Mouse (Mus musculus): ENCODE results near the gene Edem3. TPM values are rescaled to one million over a fixed set of nuclear protein-coding genes. Genes with fewer than 3 reads are reported as not detected.

Edem3 gene
- polyA plus RNA-seq, 1 experiment, result 3.6 TPM

DNA sequence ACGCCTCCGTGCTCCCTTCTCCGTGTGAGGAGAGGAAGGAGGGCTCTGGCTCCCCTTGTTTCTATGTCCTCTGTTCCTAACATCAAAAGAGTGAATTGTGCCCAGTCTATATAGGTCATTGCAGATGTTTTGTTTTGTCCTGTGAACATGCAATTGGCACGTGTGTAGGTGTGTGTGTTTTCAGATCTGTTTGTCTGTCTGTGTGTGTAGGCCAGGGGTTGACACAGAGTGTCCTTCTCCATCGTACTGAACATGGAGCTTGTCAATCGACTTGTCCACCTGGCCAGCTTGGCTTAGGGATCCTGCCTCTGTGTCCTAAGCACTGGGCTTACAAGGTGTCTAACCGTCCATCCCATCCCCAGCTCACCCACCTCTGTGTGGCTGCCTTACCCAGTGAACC is 44.1 kb upstream of the Edem3 start:
- TF ChIP-seq CTCF (IDR thresholded peaks at IDR 0.05; ENCODE audit: control insufficient read depth, insufficient read depth, insufficient replicate concordance, low read depth, low read length) (no peak), POLR2A (IDR thresholded peaks at IDR 0.05; ENCODE audit: control insufficient read depth, low read depth, low read length) (no peak)

DNA sequence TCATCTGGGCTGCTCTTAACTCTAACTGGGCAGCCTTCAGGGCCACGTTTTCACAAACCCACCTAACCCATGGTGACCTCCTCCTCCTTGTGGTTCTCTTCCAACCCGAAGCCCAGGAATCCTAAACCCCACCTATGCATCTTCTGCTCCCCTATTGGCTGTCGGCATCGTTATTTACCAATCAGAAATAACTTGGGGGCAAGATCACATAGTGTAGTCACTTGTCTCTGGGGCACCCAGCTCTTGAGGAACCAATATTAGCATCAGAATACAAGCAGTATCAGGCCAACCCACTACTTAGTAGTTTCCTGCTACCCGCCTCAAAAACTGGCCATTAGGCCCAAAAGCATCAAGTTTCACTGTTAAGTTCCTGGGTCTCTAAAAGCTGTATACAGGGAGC is 42.5 kb upstream of the Edem3 start:
- Histone ChIP-seq H3K27me3 (ENCODE audit: control insufficient read depth, insufficient read depth, low read length) (no peaks in the 10 kb centered on the region), H3K36me3 (ENCODE audit: control insufficient read depth, insufficient read depth, low read length) (no peaks in the 10 kb centered on the region), H3K4me1 (ENCODE audit: control insufficient read depth, insufficient read depth, low read length) (peaks cover 3% of the 10 kb centered on the region; the same call in 1 of the 2 replicates), H3K4me3 (ENCODE audit: control insufficient read depth, low read depth, low read length) (no peak overlapping the region), H3K27ac (ENCODE audit: control insufficient read depth, insufficient read depth, low read depth, low read length) (no peak overlapping the region)
- TF ChIP-seq POLR2A (IDR thresholded peaks at IDR 0.05; ENCODE audit: control insufficient read depth, low read depth, low read length), result no peak
- TF ChIP-seq CTCF (IDR thresholded peaks at IDR 0.05; ENCODE audit: control insufficient read depth, insufficient read depth, insufficient replicate concordance, low read depth, low read length), result no peak

More for the DNA sequence above, 44.1 kb upstream of the Edem3 start:
- peaks cover 3% of the 10 kb centered on the region; the same call in 1 of the 2 replicates for H3K4me1 ChIP-seq (ENCODE audit: control insufficient read depth, insufficient read depth, low read length)
- H3K27me3 ChIP-seq (ENCODE audit: control insufficient read depth, insufficient read depth, low read length), result no peaks in the 10 kb centered on the region
- no peak overlapping the region for H3K4me3 ChIP-seq (ENCODE audit: control insufficient read depth, low read depth, low read length)
- H3K27ac ChIP-seq (ENCODE audit: control insufficient read depth, insufficient read depth, low read depth, low read length), result peak overlapping the region; percentile 36; the same call in 1 of the 2 replicates
- no peaks in the 10 kb centered on the region for H3K36me3 ChIP-seq (ENCODE audit: control insufficient read depth, insufficient read depth, low read length)

DNA sequence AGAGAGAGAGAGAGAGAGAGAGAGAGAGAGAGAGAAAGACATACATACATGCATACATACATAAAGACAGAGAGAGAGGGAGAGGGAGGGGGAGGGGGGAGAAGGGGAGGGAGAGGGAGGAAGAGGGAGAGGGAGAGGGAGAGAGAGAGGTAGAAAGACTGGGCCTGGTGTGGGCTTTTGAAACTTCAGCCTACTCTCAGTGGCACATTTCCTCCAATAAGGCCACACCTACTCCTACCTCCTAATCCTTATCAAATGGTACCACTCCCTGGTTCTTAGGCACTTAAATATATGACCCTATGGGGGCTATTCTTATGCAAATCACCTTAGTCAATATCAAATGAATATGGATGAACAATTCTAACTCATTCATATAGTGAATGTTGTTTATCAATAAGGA is 41.5 kb upstream of the Edem3 start:
- no peaks in the 10 kb centered on the region for H3K27me3 ChIP-seq (ENCODE audit: control insufficient read depth, insufficient read depth, low read length)
- TF ChIP-seq CTCF (IDR thresholded peaks at IDR 0.05; ENCODE audit: control insufficient read depth, insufficient read depth, insufficient replicate concordance, low read depth, low read length) (no peak), POLR2A (IDR thresholded peaks at IDR 0.05; ENCODE audit: control insufficient read depth, low read depth, low read length) (no peak)
- H3K4me1 ChIP-seq (ENCODE audit: control insufficient read depth, insufficient read depth, low read length), result peaks cover 3% of the 10 kb centered on the region; the same call in 1 of the 2 replicates
- no peak overlapping the region for H3K27ac ChIP-seq (ENCODE audit: control insufficient read depth, insufficient read depth, low read depth, low read length)
- no peaks in the 10 kb centered on the region for H3K36me3 ChIP-seq (ENCODE audit: control insufficient read depth, insufficient read depth, low read length)
- no peak overlapping the region for H3K4me3 ChIP-seq (ENCODE audit: control insufficient read depth, low read depth, low read length)

DNA sequence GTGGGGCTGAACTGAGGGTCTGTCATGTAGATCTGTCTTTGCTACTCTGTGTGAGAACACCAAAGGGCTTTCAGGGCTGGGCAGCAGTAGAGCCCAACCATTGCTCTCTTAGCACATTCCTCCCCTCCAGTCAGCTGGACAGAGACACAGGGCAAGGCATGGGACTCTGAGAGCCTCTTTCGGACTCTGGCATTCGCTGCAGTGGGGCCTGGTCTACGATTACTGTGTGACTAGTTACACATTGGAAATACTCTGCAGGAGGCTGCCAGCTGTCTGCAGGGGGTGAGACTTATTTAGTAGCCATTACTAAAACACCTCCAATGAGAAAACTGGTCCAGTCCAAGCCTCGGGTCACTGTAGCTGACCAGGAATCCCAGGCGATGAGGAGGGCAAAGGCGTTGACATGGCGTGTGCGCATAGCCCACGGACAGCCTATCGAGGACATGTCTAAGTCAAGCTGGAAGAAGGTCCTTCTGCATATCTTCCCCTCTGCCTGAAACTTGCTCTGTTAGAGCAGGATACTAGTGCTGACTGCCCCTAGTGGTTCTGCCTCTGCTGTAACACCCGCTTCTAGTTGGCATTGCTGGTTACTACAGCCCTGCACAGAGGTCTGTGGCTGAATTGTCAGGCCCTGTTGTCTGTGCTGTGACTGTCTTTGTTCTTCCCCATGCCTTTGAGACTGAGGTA is 39.0 kb upstream of the Edem3 start:
- H3K36me3 ChIP-seq (ENCODE audit: control insufficient read depth, insufficient read depth, low read length), result no peaks in the 10 kb centered on the region
- no peak for TF ChIP-seq POLR2A (IDR thresholded peaks at IDR 0.05; ENCODE audit: control insufficient read depth, low read depth, low read length)
- TF ChIP-seq CTCF (IDR thresholded peaks at IDR 0.05; ENCODE audit: control insufficient read depth, insufficient read depth, insufficient replicate concordance, low read depth, low read length), result no peak
- no peaks in the 10 kb centered on the region for H3K27me3 ChIP-seq (ENCODE audit: control insufficient read depth, insufficient read depth, low read length)
- no peak overlapping the region for H3K4me3 ChIP-seq (ENCODE audit: control insufficient read depth, low read depth, low read length)
- H3K27ac ChIP-seq (ENCODE audit: control insufficient read depth, insufficient read depth, low read depth, low read length), result no peak overlapping the region
- peaks cover 3% of the 10 kb centered on the region; the same call in 1 of the 2 replicates for H3K4me1 ChIP-seq (ENCODE audit: control insufficient read depth, insufficient read depth, low read length)

DNA sequence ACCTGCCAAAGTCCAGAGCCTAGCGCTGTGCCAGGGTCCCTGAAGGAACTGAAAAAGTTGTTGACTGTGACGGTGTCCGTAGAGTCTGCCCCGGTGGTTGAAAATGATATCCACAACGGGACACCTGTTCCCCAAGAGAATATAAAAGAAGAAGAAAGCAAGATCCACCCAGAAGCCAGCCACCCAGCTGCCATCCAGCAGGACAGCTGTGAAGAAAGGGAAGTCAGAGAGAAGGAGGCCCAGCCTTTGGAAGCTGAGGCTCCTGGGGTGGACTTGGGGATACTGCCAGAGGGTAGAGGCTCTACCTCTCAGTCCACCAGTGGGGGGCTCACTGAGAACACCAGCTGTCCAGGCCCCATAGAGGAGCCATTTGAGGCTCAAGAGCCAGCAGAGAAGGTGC is 37.5 kb upstream of the Edem3 start:
- Histone ChIP-seq H3K4me3 (ENCODE audit: control insufficient read depth, low read depth, low read length) (no peak overlapping the region), H3K27me3 (ENCODE audit: control insufficient read depth, insufficient read depth, low read length) (no peaks in the 10 kb centered on the region), H3K4me1 (ENCODE audit: control insufficient read depth, insufficient read depth, low read length) (peaks cover 3% of the 10 kb centered on the region; the same call in 1 of the 2 replicates), H3K36me3 (ENCODE audit: control insufficient read depth, insufficient read depth, low read length) (no peaks in the 10 kb centered on the region), H3K27ac (ENCODE audit: control insufficient read depth, insufficient read depth, low read depth, low read length) (no peak overlapping the region)
- TF ChIP-seq POLR2A (IDR thresholded peaks at IDR 0.05; ENCODE audit: control insufficient read depth, low read depth, low read length) (no peak), CTCF (IDR thresholded peaks at IDR 0.05; ENCODE audit: control insufficient read depth, insufficient read depth, insufficient replicate concordance, low read depth, low read length) (no peak)

DNA sequence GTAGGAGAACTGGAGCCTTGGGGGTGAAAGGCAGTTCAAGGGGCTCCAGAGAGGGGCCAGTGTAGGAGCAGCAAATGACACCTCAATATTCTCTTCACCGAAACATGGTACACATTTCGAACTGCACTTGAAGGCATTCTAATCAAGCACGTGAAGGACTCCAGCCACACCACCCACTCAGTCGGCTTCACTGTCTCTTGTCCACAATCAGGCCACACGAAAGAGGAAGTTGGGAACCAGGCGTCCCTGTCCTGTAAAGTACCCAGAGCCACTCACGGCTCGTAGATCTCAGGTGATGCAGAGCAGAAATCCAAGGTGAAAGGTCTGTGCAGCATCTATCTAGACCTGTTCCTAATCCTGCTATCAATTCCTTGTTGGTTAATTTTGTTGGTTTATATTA is 36.6 kb upstream of the Edem3 start:
- H3K27me3 ChIP-seq (ENCODE audit: control insufficient read depth, insufficient read depth, low read length), result no peaks in the 10 kb centered on the region
- peaks cover 3% of the 10 kb centered on the region; the same call in 1 of the 2 replicates for H3K4me1 ChIP-seq (ENCODE audit: control insufficient read depth, insufficient read depth, low read length)
- no peak overlapping the region for H3K27ac ChIP-seq (ENCODE audit: control insufficient read depth, insufficient read depth, low read depth, low read length)
- no peaks in the 10 kb centered on the region for H3K36me3 ChIP-seq (ENCODE audit: control insufficient read depth, insufficient read depth, low read length)
- H3K4me3 ChIP-seq (ENCODE audit: control insufficient read depth, low read depth, low read length), result no peak overlapping the region
- TF ChIP-seq CTCF (IDR thresholded peaks at IDR 0.05; ENCODE audit: control insufficient read depth, insufficient read depth, insufficient replicate concordance, low read depth, low read length), result no peak
- TF ChIP-seq POLR2A (IDR thresholded peaks at IDR 0.05; ENCODE audit: control insufficient read depth, low read depth, low read length), result no peak

DNA sequence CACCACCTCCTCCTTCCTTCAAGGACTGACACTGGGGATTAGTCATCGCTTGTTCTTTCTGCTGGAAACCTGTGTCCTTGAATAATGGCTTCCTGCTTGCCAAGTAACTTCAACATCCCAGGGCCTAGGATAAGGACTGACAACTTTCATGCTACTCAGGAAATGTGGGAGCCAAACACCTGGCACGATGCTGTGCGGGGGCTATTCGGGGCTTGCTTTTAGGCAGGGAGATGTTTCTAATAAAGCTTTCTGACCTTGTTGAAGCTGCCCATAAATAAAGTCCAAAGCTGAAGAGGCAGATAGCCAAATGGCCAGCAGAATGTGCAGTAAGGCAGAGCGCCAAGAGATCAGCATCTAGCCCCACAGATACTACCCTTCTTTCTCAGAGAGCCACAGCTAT is 35.3 kb upstream of the Edem3 start:
- Histone ChIP-seq H3K4me3 (ENCODE audit: control insufficient read depth, low read depth, low read length) (no peak overlapping the region), H3K4me1 (ENCODE audit: control insufficient read depth, insufficient read depth, low read length) (peaks cover 3% of the 10 kb centered on the region; the same call in 1 of the 2 replicates), H3K27me3 (ENCODE audit: control insufficient read depth, insufficient read depth, low read length) (no peaks in the 10 kb centered on the region), H3K27ac (ENCODE audit: control insufficient read depth, insufficient read depth, low read depth, low read length) (peak overlapping the region; percentile 83), H3K36me3 (ENCODE audit: control insufficient read depth, insufficient read depth, low read length) (no peaks in the 10 kb centered on the region)
- TF ChIP-seq POLR2A (IDR thresholded peaks at IDR 0.05; ENCODE audit: control insufficient read depth, low read depth, low read length) (no peak), CTCF (IDR thresholded peaks at IDR 0.05; ENCODE audit: control insufficient read depth, insufficient read depth, insufficient replicate concordance, low read depth, low read length) (no peak)

Data from testis, adult 2 months (tissue).